Mouse (Mus musculus): ENCODE data around the gene Pdrg1.
A peak's percentile ranks its signal among the peaks of the same experiment; 100 is the strongest.

Pdrg1 gene

DNA sequence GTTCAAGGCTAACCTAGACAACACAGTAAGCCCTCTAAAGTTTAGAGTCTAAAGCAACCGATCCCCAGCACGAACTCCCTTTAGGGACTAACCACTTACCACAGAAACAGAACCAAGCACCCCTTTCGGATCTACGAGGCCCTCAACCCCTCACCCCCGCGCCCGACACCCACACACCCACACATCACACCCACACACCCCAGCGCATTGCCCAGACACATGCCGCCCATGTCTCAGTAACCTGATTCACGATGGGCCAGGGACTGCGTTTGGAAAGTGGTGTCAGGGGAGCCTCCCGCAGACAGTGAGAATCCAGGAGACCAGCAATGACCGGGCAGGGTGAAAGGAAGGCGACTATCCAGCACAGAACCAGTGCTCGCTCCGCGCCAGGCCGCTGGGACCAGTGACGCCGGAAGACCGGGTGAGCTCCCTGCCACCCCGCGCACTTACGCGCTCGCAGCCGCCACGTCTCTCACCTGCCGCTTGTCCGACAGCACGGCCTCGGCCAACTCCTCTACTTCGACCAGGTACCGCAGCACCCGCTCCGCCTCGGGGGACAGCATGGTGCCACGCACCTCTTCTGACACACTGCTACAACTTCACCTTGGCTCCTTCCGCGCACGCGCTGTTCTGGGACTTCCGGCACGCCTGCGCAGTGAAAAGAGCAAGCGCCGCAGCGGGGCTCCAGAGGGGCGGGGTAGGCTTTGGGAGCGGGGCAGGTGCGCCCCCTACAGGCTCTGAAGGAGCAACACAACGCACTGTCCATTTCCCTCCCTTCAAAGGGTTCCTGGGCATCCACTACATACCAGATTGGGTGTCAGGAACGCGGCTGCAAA lies at the start of gene Pdrg1:
Pdrg1 (minus strand) TSS at position 670 of the 836 bp plus-strand sequence.
- peak; percentile 96 for DNase-seq

DNA sequence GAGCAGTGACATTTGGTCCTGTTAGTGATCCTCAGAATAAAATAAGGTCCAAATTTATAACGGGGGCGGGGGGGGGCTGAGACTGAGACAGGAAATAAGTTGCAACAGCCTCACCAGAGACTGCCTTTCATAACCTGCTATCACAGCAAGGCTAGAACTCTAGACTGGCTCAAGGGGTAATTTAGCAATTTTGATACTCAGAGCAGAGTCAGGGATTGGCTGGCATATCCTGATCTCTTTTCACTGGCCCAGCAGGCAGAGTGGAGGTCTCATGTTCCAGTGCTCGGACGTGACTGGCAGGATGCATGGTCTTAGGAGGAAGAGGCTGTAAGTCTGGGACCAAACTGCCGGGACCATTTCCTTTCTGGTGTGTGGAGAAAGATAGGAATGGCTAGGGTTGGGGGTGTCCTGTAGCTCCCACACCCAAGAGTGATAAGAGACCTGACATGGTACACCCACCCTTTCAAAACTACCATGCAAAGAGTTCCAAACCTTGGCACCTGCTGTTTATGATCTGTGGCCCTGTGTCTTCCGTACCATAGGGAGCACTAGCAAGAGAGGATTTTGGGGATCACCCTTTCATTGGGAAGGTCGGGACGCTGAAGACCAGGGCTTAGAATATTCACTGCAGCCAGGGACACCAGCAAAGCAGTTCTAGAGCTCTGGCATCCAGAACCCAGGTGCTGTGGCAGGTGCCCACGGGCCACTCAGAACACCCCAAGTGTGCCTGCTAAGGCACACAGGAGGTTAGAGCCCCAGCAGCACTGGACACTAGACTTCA lies 49.2 kb upstream of the Pdrg1 start:
- no peak for DNase-seq

DNA sequence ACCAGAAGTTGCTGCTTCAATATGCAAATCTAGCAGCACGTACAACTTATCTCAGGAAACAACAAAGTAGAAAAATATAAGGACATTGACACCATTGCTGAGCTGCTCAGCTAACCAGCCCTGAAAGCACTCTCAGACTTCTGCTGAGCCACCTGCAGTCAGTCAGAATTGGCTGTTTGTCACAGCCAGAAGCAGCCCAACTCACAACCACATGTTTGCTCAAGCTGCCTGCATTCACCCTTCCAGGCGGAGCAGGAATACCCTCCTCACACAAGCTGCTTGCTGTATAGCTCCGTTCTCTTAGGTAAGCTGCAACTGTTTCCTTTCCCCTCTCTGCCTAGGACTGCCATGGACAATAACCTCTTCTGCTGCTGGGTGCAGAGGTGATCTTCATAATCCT lies 48.2 kb upstream of the Pdrg1 start:
- no peak for DNase-seq

DNA sequence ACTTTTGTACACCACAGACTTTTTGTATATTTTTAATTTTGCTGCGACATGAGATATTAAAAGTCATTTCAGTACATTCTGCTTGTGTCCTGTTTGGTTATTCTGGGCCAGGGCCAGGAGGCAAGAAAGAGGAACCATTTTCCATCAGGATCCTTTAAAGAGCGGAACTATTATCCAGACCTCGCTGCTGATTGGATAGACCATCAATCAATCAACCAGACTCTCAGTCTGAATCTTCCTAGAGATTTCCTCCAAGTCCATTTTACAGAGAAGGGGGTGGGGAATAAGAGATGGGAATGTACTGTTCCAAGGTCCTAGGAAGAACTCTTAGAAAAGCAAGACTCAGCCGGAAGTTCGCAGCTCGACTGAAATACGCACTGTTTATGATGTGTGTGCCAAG lies 45.0 kb upstream of the Pdrg1 start:
- DNase-seq = no peak

DNA sequence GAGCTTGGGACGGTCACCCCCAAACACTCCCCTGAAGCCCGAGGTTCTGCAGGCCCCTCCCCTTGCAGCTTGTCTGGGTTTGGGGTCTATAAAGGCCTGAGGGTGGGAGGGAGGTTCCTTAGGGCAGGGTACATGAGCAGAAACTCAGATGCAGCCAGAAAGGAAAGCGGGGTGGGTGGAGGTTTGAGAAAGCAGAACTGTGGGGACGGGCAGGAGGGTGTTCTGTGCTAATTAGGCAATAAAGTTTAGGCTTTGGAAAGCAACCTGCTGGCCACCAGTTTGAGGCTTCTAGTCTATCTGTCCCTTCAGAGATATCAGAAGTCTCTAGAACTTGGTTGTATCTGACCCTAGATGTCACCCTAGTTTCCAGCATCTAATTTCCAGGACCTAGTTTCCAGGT lies 43.1 kb upstream of the Pdrg1 start:
- no peak for DNase-seq

DNA sequence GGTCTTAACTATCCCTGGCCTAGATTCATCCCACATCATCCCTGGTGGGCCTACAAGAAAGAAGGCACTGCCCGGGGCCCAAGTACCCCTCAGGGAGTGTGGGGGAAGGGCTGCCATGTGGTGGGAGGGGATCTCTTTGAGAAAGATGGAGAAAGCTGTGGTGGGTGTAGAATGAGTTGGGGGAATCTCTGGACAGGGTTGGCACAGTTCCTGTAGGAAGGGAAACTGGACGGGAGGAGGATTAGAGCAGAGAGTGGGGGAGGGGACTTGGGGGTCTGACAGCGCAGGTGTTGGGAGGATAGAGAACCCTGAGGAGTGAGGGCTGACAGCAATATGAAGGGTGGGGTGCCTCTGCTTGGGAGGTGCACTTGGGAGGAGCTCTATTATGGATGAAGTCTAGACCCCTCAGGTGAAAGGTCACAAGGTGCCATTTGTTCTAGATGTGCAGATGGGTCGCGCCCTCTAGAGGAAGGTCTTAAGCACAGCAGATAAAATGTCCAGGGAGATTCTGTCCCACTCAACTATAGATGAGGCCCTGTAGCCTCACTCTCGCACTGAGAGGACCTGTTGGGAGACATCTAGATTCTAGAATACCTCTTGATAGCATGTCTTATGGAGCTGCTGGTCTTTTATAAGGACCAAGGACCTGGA lies 40.2 kb upstream of the Pdrg1 start:
- no peak for DNase-seq

DNA sequence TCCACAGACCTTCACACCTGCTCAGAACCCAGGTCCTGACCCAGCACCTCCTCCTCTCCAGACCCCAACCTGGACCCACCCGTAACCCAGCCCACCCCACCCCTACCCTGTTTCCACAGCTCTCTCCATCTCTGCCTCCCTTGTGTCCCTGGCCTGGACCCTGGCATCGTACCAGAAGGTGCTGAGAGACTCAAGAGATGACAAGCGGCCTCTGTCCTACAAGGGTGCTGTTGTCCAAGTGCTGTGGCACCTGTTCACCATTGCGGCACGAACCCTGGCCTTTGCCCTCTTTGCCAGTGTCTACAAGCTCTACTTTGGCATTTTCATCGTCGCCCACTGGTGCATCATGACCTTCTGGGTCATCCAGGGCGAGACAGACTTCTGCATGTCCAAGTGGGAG lies 38.7 kb upstream of the Pdrg1 start:
- no peak for DNase-seq

DNA sequence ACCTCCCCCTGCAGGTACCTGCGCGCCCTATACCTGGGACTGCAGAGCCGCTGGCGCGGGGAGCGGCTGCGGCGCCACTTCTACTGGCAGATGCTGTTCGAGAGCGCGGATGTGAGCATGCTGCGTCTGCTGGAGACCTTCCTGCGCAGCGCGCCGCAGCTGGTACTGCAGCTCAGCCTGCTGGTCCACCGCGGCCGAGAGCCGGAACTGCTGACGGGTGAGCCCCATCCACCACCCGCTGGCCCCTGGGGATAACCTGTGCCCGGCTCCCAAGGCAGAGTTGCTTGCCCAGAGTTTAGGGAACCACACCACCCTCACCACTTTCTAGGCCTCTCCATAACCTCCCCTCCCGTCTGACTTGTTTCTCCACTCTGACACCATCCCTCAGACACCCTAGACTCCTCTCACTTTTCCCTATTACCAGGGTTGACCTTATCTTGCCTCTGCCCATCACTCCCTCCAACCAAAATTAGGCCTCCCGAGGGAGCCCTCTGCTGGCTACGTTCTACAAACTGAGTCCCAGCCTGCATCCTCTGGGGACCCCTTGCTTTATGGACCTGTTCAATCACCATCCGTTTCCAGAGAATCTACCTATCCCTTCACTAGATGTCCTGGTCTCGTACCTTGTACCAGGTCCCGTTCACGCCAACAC lies 37.6 kb upstream of the Pdrg1 start:
- no peak for DNase-seq

DNA sequence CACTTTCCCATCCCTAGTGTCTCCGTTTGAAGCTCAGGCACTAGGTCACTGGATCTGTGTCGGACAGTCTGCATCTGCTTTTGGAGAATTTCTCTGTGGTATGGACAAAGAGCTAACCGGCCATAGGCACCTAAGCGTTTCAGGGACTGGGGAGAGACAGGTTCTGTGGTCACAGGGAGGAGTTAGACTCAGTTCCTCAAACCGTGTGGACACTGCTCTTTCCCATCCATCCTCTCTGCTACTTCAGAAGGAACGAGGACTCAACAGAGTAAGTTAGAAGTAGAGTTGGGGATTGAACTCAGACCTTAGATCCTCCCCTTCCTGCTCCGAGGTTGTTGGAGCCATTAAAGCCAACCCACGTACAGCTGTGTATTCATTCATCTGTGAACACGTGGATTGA lies 36.3 kb upstream of the Pdrg1 start:
- DNase-seq = no peak

DNA sequence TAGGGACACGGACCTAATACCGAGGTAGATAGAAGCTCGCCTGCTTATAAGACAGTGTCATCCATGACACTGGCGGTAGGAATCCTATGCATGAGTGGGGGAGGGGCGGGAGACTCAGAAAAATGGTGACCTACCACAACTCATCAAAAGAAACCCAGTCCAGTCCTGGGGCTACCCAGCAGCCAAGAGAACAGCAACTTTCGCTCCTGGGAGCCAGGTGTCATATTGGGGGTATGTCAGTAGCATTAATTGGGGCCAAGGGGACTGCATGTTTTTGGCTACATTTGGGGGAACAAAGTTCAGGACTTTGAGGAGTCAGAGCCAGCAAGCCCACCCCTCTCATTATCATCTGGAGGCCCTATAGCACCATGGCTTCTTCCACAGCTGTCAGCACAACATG lies 35.9 kb upstream of the Pdrg1 start:
- no peak for DNase-seq

DNA sequence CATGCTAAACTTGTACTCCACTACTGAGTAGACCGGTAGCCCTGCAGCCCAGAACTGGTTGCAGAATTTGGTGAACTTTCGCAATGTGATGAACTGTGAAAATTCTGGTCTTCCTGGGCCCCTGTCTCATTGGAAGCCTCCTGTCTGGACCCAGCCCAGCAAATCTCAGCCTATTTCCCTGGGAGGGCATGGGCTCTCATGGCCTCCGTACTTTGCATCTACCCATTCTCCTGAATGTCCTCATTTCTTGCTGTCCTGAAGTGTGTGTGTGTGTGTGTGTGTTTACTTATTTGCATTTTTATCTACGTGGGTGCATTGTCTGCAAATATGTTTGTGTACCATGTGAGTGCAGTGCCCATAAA lies 34.8 kb upstream of the Pdrg1 start:
- DNase-seq = no peak

DNA sequence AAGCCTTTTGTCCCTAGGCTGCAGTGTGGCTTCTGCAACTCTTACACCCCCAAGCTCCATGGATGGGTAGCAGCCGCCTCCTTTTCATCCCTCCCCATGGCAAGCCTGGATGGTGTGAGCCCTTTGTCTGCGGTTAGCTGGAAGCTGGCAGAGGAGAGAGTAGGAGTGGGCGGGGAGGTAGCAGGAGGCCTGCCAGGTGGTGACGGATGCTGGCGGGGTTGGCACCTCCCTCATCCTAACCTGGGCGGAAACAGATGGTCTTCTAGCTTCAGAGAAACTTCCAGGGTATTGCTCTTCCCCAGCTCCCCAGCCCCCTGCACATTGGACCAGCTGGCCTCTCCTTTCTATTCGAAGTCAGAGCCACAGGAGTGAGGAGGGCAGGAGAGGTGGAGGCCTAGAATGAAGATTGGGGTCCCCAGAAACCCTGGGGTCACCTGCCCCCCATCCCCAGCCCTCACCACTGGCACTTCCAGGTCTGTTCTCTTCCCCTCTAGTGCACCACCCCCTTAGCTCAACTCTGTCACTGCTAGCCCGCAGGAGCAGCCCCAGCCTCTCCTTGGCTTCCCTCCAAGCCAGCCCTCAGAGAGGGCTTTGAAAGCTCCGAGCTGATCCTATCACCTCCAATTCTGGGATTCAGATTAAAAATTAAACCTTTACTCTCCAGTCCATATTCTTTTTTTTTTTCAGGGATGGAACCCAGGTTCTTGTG lies 34.2 kb upstream of the Pdrg1 start:
- DNase-seq = no peak

DNA sequence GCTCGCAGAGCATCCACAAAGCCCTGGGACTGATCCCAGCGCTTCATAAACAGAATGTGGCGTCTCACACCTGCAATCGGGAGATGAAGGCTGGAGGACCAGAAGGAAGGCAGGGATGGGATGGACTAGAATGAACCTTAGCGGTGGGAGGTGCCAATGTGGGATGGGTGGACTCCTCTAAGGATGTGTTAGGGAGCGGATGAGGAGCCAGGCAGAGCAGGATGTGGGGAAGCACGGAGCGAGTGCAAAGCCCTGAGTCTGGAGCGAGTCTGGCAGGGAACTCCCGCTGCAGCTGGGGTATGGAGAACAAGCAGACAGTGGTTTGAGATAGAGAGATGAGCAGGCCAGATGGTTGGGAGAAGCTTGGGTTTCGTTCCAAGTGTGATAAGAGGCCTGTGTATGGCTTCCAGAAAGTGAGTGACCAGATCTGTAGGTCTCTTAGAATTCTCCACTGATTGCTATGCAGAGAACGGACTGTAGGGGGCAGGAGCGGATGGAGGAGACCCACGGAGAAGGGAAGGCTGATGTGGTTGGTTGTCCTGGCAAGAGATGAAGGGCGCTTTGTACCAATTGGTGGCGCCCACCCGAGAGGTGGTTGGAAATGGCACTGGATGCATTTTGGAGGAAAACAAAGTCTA lies 32.7 kb upstream of the Pdrg1 start:
- DNase-seq = peak; percentile 51

DNA sequence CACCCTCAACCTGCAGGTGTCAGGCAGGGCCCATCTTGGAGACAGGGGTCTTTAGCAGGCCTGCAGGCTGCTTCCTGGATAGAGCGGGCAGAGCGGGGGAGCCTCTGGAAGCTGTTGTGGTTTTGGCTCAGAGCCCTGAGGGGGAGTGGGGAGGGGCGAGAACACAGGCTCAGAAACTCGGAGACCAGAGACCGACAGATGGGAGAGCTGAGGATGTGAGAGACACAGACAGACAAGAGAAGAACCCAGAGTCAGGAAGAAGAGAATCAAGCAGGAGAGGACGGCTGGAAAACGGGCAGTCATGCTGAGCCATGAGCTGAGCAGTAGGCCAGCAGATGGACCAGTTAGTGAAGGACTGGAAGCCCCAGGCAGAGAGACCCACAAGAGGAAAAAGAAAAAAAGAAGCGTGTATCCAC lies 30.7 kb upstream of the Pdrg1 start:
- no peak for DNase-seq

DNA sequence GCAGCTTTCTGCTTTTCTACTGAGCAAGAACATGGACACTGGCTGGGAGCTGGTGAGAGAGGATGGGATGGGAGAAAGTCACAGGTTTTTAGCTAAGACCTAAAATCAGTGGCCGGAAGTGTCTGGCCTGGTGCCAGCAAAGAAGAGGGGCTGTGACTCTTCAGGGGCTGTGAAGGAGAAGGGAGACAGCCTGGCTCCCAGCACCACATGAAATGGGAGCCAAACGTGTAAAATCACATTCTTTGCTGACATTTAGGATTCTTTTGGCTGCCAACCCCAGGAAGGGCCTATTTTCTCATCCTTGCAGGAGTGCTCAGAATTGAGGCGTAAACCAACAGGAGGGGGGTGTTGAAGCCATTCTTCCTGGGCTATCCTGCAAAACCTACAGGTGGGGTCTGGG lies 28.7 kb upstream of the Pdrg1 start:
- DNase-seq = no peak

DNA sequence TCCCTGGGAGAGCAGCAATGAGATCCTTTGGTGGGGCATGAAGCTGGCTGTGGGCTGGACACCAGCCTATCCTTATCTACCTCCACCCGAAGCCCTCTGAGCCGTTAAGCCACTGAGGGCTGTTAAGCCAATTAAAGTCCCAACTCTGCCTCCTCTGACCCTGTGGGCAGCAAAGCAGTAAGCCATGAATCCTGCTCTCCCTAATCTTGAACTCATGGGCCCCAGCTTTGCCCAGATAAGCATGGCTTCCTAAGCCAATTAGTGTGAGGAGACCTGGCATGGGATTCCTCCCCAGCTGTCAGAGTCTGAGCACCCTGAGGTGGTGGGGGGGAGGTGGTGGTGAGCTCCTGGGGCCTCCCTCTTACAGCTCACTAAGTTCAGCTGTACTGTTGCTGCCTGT lies 21.5 kb upstream of the Pdrg1 start:
- DNase-seq = no peak

DNA sequence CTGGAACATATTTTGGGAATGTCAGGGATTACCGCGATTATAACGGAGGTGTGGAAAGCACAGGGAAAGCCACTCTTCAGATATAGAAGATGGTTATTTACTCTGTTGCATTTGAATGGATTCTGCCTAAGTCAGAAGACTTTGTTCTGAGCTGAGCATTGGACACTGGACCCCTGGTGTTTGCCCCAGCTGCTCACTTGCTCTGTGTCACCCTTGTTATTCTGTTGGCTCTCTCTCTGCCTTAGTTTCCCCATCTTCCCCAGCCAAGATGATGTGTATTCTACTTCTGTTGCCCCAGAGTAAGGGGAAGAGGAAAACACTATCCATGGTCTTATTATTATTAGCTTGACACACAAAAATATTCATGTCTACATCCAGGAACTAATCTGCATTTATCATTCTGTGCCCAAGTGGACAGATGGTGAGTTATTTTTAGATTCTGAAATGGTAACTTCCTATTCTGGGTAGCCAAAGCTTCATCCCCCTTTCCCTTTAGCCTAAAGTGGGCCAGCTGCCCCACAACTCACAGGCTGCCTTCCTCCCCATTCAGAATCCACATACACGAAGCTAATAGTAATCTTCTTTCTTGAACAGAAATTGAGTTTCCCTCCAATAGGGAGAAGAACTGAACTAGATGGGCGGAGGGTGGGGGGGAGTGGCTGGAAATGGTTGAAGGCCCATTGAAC lies 18.5 kb upstream of the Pdrg1 start:
- DNase-seq = no peak

DNA sequence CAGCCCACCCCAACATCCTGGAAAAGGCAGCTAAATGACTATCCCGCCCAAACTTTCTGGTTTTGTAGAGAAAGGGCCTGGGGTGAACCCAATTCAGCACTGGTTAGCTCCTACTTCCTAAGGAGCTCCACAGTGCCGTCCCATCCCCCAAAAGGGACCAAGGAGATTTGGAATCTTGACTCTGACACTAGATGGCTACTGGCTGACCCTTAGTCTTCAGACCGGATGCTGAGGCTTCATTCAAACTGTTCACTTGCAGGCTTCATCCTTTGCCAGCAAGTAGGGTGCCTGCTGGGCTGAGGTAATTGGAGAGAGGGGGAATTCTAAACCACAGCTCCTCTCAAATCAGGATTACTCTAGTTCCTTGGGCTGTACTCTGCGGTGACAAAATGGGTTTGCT lies 17.7 kb upstream of the Pdrg1 start:
- DNase-seq = no peak

DNA sequence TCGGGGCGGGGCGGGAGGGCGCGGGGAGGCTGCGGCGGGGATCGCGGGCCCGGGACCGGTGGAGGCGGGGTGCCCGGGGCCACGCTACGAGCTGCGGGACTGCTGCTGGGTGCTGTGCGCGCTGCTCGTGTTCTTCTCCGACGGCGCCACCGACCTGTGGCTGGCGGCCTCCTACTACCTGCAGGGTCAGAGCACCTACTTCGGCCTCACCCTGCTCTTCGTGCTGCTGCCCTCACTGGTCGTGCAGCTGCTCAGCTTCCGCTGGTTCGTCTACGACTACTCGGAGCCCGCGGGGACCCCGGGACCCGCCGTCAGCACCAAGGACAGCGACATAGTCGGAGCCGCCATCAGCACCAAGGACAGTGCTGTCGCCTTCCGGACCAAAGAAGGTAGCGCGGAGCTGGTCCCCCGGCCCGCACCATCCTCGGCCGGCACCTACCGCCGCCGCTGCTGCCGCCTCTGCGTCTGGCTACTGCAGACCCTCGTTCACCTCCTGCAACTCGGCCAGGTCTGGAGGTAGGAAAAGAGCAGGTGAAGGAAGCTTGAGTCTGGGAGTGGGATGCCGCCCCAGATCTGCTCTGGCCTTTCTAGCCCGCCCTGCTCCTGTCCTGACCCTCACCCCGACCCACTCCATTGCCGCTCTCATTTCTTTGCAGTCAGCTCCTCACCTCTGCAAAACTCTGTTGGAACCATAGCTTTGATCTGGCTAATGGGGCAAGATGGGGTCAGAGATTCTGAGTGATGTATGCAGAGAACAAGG lies 17.0 kb upstream of the Pdrg1 start:
- DNase-seq = peak; percentile 75

DNA sequence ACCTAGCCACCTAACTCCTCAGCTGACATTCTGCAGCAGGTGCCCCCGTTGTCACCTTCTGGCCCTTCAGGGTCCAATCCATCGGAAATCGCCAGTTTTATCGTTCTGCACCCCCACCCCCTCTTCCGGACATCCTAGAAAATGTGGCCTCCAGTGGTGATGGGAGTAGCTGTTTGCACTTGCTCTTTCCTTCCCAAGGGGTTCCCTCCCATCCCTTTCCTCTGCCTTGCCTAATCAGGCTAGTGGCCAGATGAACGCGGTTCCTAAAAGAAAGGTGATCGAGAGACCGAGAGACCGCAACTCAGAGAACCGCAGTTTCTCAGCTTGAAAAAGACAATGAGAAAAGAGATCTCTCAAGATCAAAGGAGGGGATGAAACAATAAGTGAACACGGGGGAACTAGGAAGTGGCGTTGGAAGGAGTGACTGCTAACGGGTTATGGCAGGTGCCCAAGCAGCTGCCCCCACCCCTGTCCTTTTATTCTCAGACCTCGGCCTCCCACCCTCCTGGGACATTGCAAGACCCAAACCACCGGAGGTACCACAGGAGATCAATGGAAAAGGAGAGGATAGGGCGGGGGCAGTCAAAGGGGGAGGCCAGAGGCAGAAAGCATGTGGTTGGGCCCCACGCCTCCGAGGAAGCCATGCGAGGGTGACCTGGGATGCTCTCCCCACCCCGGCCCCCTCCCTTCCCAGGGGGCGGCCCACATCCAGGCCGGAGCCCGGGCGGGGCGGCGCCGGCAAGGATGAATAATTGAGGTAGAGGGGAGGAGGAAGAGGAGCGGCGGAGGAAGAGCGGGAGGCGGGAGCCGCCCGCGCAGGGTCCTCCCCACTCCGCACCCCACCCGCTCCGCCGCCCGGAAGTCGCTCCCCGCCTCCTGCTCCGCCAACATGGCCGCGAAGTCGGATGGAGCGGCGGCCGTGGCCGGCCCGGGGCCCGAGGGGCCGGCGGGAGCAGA lies 16.2 kb upstream of the Pdrg1 start, which contains the start of gene Xkr7:
Xkr7 (plus strand) TSS at position 727 of the 957 bp plus-strand sequence.
- no peak for DNase-seq
